Mouse (Mus musculus) heart, postnatal 0 days (tissue): ENCODE data around the gene Mtrf1.

ENCODE experiments used
- CTCF ChIP-seq: IDR thresholded peaks from 2 replicates; pipeline ENCODE4 v1.5.1; 2016; ENCODE audit warnings: antibody characterized with exemption, control low read depth, low read depth
- EP300 ChIP-seq: IDR thresholded peaks from 2 replicates; pipeline ENCODE4 v1.6.1; 2016; ENCODE audit warnings: antibody characterized with exemption, low read depth

GRCm38 (mm10) chr14:79388304-79388703 lies 9.3 kb upstream of the Mtrf1 start:
- TF ChIP-seq CTCF: no peak
- TF ChIP-seq EP300: no peak
